Mouse (Mus musculus) heart, embryonic 11.5 days (tissue): ENCODE results near the gene Klf16. TPM values are rescaled to one million over a fixed set of nuclear protein-coding genes. Genes with fewer than 3 reads are reported as not detected.

Source experiments
- ATAC-seq: fragments of 200-750 bp; cut with Nextera tagmentation; replicated peaks from 2 replicates; pipeline ENCODE4 v1.8.0; 2017; ENCODE audit warnings: moderate library complexity; ENCODE audit not compliant: insufficient number of reproducible peaks, low FRiP score, low TSS enrichment
- H3K27ac ChIP-seq: fragments of 300-500 bp; sonication (generic); 2 replicates; pipeline ENCODE4 v1.5.1; 2014; ENCODE audit warnings: mild to moderate bottlenecking, low read depth, low read length
- H3K27me3 ChIP-seq: fragments of 300-500 bp; sonication (generic); 2 replicates; pipeline ENCODE4 v1.6.1; 2014; ENCODE audit warnings: mild to moderate bottlenecking, low read length, mixed read lengths; ENCODE audit not compliant: control insufficient read depth, insufficient read depth
- H3K36me3 ChIP-seq: fragments of 300-500 bp; sonication (generic); 2 replicates; pipeline ENCODE4 v1.6.1; 2014; ENCODE audit warnings: mild to moderate bottlenecking, low read length, moderate library complexity, mixed read lengths; ENCODE audit not compliant: control insufficient read depth, insufficient read depth
- H3K4me1 ChIP-seq: fragments of 300-500 bp; sonication (generic); 2 replicates; pipeline ENCODE4 v1.6.1; 2014; ENCODE audit warnings: low read length; ENCODE audit not compliant: control insufficient read depth, insufficient read depth
- H3K4me2 ChIP-seq: fragments of 300-500 bp; sonication (generic); 2 replicates; pipeline ENCODE4 v1.6.1; 2014; ENCODE audit warnings: mild to moderate bottlenecking, moderate library complexity
- H3K4me3 ChIP-seq: fragments of 300-500 bp; sonication (generic); 2 replicates; pipeline ENCODE4 v1.5.1; 2014; ENCODE audit warnings: low read depth, low read length
- H3K9ac ChIP-seq: fragments of 300-500 bp; sonication (generic); 2 replicates; pipeline ENCODE4 v1.6.1; 2014; ENCODE audit warnings: mild to moderate bottlenecking, low read depth, low read length, moderate library complexity
- H3K9me3 ChIP-seq: fragments of 300-500 bp; sonication (generic); replicated peaks from 2 replicates; pipeline ENCODE4 v1.6.1; 2016; ENCODE audit warnings: low read length; ENCODE audit not compliant: control insufficient read depth
- WGBS: fragments of 180-500 bp; shearing (Covaris S2); extraction: QIAGEN DNeasy Blood & Tissue Kit; methylation state at CpG from one replicate; pipeline ENCODE4 v1.1.7; 2014; ENCODE audit not compliant: insufficient replicate concordance; 5-methylcytosine and 5-hydroxymethylcytosine counted together
- microRNA-seq: library from miRNA; unstranded; fragments of <30 nt; microRNA quantifications from one replicate; pipeline ENCODE4, GENCODE M21; 2016; ENCODE audit warnings: borderline number of aligned reads
- polyA plus RNA-seq: library from polyadenylated mRNA; unstranded; fragments of >200 nt; fragmentation: Nextera tagmentation; extraction: Ambion mirVana; gene quantifications from 2 replicates; pipeline ENCODE4 v1.2.1, GENCODE M21; 2014

The Klf16 gene
- polyA plus RNA-seq, 1 experiment from 2014 or later: 5.5 TPM

- peaks cover 26% of the 10 kb centered on the region for H3K27me3 ChIP-seq
- peak overlapping the region; percentile 6; the same call in 1 of the 2 replicates for H3K9ac ChIP-seq
- 0 out of 2 replicates have a peak overlapping the region, but pooled peaks have one; percentile 13 for H3K4me3 ChIP-seq
- 12% methylated on average over 13 of the region's 13 CpGs for WGBS
- H3K27ac ChIP-seq: no peak overlapping the region
- no peak for ATAC-seq
- no peaks in the 10 kb centered on the region for H3K9me3 ChIP-seq
- H3K4me1 ChIP-seq: peaks cover 5% of the 10 kb centered on the region; the same call in 1 of the 2 replicates
- no peaks in the 10 kb centered on the region for H3K36me3 ChIP-seq
- H3K4me2 ChIP-seq: peak overlapping the region; percentile 42
Observed at GRCm38 (mm10) chr10:80535711-80536110, 41.4 kb downstream of the Klf16 start.

DNA sequence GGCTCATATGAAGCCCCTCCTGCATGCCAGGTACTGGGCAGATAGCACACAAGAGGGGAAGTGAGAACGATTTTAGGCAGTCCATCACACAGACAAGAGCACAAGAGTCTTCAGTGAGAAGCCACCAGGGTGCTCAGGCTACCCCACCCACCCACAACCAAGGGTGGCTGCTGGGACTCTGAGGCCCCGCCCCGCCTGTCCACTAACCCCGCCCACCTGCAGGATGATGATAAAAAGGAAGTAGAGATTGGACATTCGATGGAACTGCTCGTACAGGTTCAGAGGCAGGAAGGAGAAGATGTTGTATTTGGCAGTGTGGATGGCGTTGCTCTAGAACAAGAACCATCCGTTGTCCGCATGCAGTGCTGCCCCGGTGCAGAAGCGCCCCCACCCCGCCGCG is 42.0 kb downstream of the Klf16 start:
- Histone ChIP-seq H3K36me3 (no peaks in the 10 kb centered on the region), H3K4me3 (peak overlapping the region; percentile 13), H3K4me2 (peak overlapping the region; percentile 42), H3K27ac (no peak overlapping the region), H3K9ac (peak overlapping the region; percentile 6; the same call in 1 of the 2 replicates), H3K9me3 (no peaks in the 10 kb centered on the region), H3K27me3 (peaks cover 26% of the 10 kb centered on the region), H3K4me1 (peaks cover 5% of the 10 kb centered on the region; the same call in 1 of the 2 replicates)
- WGBS: 10% methylated on average over 14 of the region's 14 CpGs
- no peak for ATAC-seq

- no peak overlapping the region for H3K4me2 ChIP-seq
- H3K4me1 ChIP-seq: peaks cover 3% of the 10 kb centered on the region; the same call in 1 of the 2 replicates
- H3K9me3 ChIP-seq: no peaks in the 10 kb centered on the region
- no peak overlapping the region for H3K9ac ChIP-seq
- H3K27me3 ChIP-seq: peaks cover 24% of the 10 kb centered on the region
- 6% methylated on average over 7 of the region's 7 CpGs for WGBS
- H3K4me3 ChIP-seq: no peak overlapping the region
- no peak overlapping the region for H3K27ac ChIP-seq
- no peak for ATAC-seq
- H3K36me3 ChIP-seq: no peaks in the 10 kb centered on the region
Observed at GRCm38 (mm10) chr10:80533704-80534103, 43.4 kb downstream of the Klf16 start.

- no peak overlapping the region for H3K9ac ChIP-seq
- no peak overlapping the region for H3K27ac ChIP-seq
- H3K4me2 ChIP-seq: no peak overlapping the region
- WGBS: 81% methylated on average over 11 of the region's 11 CpGs
- no peak for ATAC-seq
- no peak overlapping the region for H3K4me3 ChIP-seq
- no peaks in the 10 kb centered on the region for H3K36me3 ChIP-seq
- H3K4me1 ChIP-seq: peaks cover 3% of the 10 kb centered on the region; the same call in 1 of the 2 replicates
- no peaks in the 10 kb centered on the region for H3K9me3 ChIP-seq
- peaks cover 21% of the 10 kb centered on the region for H3K27me3 ChIP-seq
Observed at GRCm38 (mm10) chr10:80532783-80533182, 44.3 kb downstream of the Klf16 start.

- Histone ChIP-seq H3K27me3 (peaks cover 8% of the 10 kb centered on the region), H3K27ac (no peak overlapping the region), H3K4me2 (peak overlapping the region; percentile 10), H3K4me3 (no peak overlapping the region), H3K9me3 (no peaks in the 10 kb centered on the region), H3K36me3 (no peaks in the 10 kb centered on the region), H3K9ac (no peak overlapping the region), H3K4me1 (no peaks in the 10 kb centered on the region)
- ATAC-seq: no peak; the same call in 1 of the 2 replicates
- 22% methylated on average over 9 of the region's 9 CpGs for WGBS
Observed at GRCm38 (mm10) chr10:80526172-80526571, 50.9 kb downstream of the Klf16 start.

DNA sequence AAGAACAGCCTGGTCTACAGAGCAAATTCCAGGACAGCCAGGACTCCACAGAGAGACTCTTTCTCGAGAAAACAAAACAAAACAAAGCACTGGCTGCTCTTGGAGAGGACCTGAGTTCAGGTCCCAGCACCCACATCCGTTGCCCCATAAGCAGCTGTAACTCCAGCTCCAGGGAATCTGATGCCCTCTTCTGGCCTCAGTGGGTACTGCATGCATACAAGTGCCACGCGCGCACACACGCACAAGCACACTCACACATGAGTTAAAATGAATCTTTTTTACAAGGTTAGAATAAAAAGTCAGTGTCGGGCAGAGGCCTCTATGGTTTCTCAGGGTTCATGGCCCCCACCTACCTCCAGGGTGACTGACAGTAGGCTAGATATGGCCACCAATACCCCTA is 53.8 kb downstream of the Klf16 start:
- Histone ChIP-seq H3K9me3 (no peaks in the 10 kb centered on the region), H3K27me3 (peaks cover 8% of the 10 kb centered on the region; the same call in 1 of the 2 replicates), H3K4me1 (no peaks in the 10 kb centered on the region), H3K27ac (no peak overlapping the region), H3K4me3 (no peak overlapping the region), H3K36me3 (no peaks in the 10 kb centered on the region), H3K4me2 (no peak overlapping the region), H3K9ac (no peak overlapping the region)
- 90% methylated on average over 7 of the region's 7 CpGs for WGBS
- no peak for ATAC-seq

- no peak for ATAC-seq
- Histone ChIP-seq H3K36me3 (no peaks in the 10 kb centered on the region), H3K4me3 (no peak overlapping the region), H3K27ac (no peak overlapping the region), H3K9me3 (no peaks in the 10 kb centered on the region), H3K4me1 (no peaks in the 10 kb centered on the region), H3K27me3 (peaks cover 19% of the 10 kb centered on the region), H3K9ac (no peak overlapping the region), H3K4me2 (no peak overlapping the region)
- WGBS: 45% methylated on average over 2 of the region's 2 CpGs
Observed at GRCm38 (mm10) chr10:80519287-80519686, 57.8 kb downstream of the Klf16 start.

Small RNAs within 50 kb of the gene (microRNA-seq; reads per million reads assigned to microRNA genes)
- 0.20 reads per million for gene Mir6912

Other genes with a start within 250 kb of the Klf16 start
- 0.77 and 1.6 TPM in 2 replicates for gene Pcsk4, start 247.8 kb downstream of the Klf16 start, polyA plus RNA-seq
- gene Reep6, start 247.4 kb downstream of the Klf16 start, polyA plus RNA-seq: 4.9 and 7.3 TPM in 2 replicates
- 2.4 and 3.7 TPM in 2 replicates for gene Adamtsl5, start 228.9 kb downstream of the Klf16 start, polyA plus RNA-seq
- not detected in 2 replicates for gene Plk5, start 220.9 kb downstream of the Klf16 start, polyA plus RNA-seq
- gene Mex3d, start 189.7 kb downstream of the Klf16 start, polyA plus RNA-seq: 4.0 and 6.4 TPM in 2 replicates
- 151 and 171 TPM in 2 replicates for gene Mbd3, start 177.8 kb downstream of the Klf16 start, polyA plus RNA-seq
- gene Uqcr11, start 170.5 kb downstream of the Klf16 start, polyA plus RNA-seq: 1,161 and 1,177 TPM in 2 replicates
- 66.1 and 69.8 TPM in 2 replicates for gene Tcf3, start 143.7 kb downstream of the Klf16 start, polyA plus RNA-seq
- gene Onecut3, start 82.5 kb downstream of the Klf16 start, polyA plus RNA-seq: 0.04 TPM in 1 of 2 replicates, not detected in the other
- 0.09 TPM in 1 of 2 replicates, not detected in the other for gene Atp8b3, start 38.2 kb downstream of the Klf16 start, polyA plus RNA-seq
- gene Rexo1, start 15.8 kb downstream of the Klf16 start, polyA plus RNA-seq: 18.0 and 18.1 TPM in 2 replicates
- 94.3 and 100 TPM in 2 replicates for gene Abhd17a, start 13.0 kb upstream of the Klf16 start, polyA plus RNA-seq
- gene Scamp4, start 25.6 kb upstream of the Klf16 start, polyA plus RNA-seq: 76.9 and 78.1 TPM in 2 replicates
- gene Adat3, start 25.6 kb upstream of the Klf16 start, polyA plus RNA-seq: 6.2 and 6.6 TPM in 2 replicates
- gene Gm49322, start 28.7 kb upstream of the Klf16 start, polyA plus RNA-seq: 0.83 and 0.84 TPM in 2 replicates
- gene Csnk1g2, start 45.5 kb upstream of the Klf16 start, polyA plus RNA-seq: 64.6 and 67.6 TPM in 2 replicates
- gene Btbd2, start 79.8 kb upstream of the Klf16 start, polyA plus RNA-seq: 37.6 and 47.0 TPM in 2 replicates
- 62.1 and 68.8 TPM in 2 replicates for gene Mknk2, start 100.8 kb upstream of the Klf16 start, polyA plus RNA-seq
- gene Mob3a, start 124.7 kb upstream of the Klf16 start, polyA plus RNA-seq: 38.9 and 39.0 TPM in 2 replicates
- 8.2 and 8.5 TPM in 2 replicates for gene Izumo4, start 124.9 kb upstream of the Klf16 start, polyA plus RNA-seq
- gene Ap3d1, start 164.9 kb upstream of the Klf16 start, polyA plus RNA-seq: 51.5 and 59.3 TPM in 2 replicates
- gene Dot1l, start 177.9 kb upstream of the Klf16 start, polyA plus RNA-seq: 23.1 and 27.3 TPM in 2 replicates
- 68.6 and 68.7 TPM in 2 replicates for gene Sf3a2, start 220.9 kb upstream of the Klf16 start, polyA plus RNA-seq
- gene Plekhj1, start 221.3 kb upstream of the Klf16 start, polyA plus RNA-seq: 89.0 and 97.7 TPM in 2 replicates
- 0.11 TPM in 1 of 2 replicates, not detected in the other for gene Amh, start 227.9 kb upstream of the Klf16 start, polyA plus RNA-seq
- gene Jsrp1, start 236.2 kb upstream of the Klf16 start, polyA plus RNA-seq: 8.0 and 10.0 TPM in 2 replicates
- gene Oaz1, start 249.3 kb upstream of the Klf16 start, polyA plus RNA-seq: 1,894 and 1,935 TPM in 2 replicates